Mouse (Mus musculus) midbrain, embryonic 12.5 days (tissue): Measurements from ENCODE around the gene Fgf4. TPM values are rescaled to one million over a fixed set of nuclear protein-coding genes. Genes with fewer than 3 reads are reported as not detected.

Source experiments
- polyA plus RNA-seq: library from polyadenylated mRNA; unstranded; fragments of >200 nt; fragmentation: Nextera tagmentation; extraction: Ambion mirVana; gene quantifications from 2 replicates; pipeline ENCODE4 v1.2.1, GENCODE M21; 2016

The Fgf4 gene
- polyA plus RNA-seq, 1 experiment from 2014 or later: not detected

Other genes starting within 250 kb of the Fgf4 start
- gene Ano1, start 95.4 kb upstream of the Fgf4 start, polyA plus RNA-seq: 21.7 and 28.7 TPM in 2 replicates
- 0.73 and 1.1 TPM in 2 replicates for gene Fgf3, start 9.3 kb upstream of the Fgf4 start, polyA plus RNA-seq
- gene Fgf15, start 49.2 kb downstream of the Fgf4 start, polyA plus RNA-seq: 69.8 and 95.0 TPM in 2 replicates
- gene LTO1, start 67.7 kb downstream of the Fgf4 start, polyA plus RNA-seq: 33.6 and 36.4 TPM in 2 replicates
- 259 and 289 TPM in 2 replicates for gene Ccnd1, start 92.6 kb downstream of the Fgf4 start, polyA plus RNA-seq